Mouse (Mus musculus): ENCODE results near the gene 3110009E18Rik.

The 3110009E18Rik gene

GRCm38 (mm10) chr1:120105556-120105959, 15.4 kb upstream of the 3110009E18Rik start:
- no peak for DNase-seq

GRCm38 (mm10) chr1:120109741-120110432, 11.1 kb upstream of the 3110009E18Rik start:
- DNase-seq, result no peak

GRCm38 (mm10) chr1:120111766-120112165, 9.2 kb upstream of the 3110009E18Rik start:
- DNase-seq, result no peak

GRCm38 (mm10) chr1:120112251-120113187, 8.5 kb upstream of the 3110009E18Rik start:
- no peak for DNase-seq

- DNase-seq, result peak; percentile 82 to 85
Measured at GRCm38 (mm10) chr1:120115671-120116081, 5.3 kb upstream of the 3110009E18Rik start.

GRCm38 (mm10) chr1:120116106-120116505, 4.9 kb upstream of the 3110009E18Rik start:
- peak; percentile 21 to 48 for DNase-seq

- no peak for DNase-seq
Measured at GRCm38 (mm10) chr1:120118854-120119253, 2.1 kb upstream of the 3110009E18Rik start.

- DNase-seq, result peak; percentile 19 to 29
Measured at GRCm38 (mm10) chr1:120119389-120119788, 1.6 kb upstream of the 3110009E18Rik start.

GRCm38 (mm10) chr1:120120141-120120968, 632 bp upstream of the 3110009E18Rik start:
- DNase-seq, result peak in 1 of 2 experiments; percentile 61

GRCm38 (mm10) chr1:120121930-120122530, 1.0 kb downstream of the 3110009E18Rik start:
- DNase-seq, result no peak

- DNase-seq, result no peak
Measured at GRCm38 (mm10) chr1:120122634-120123383, 1.8 kb downstream of the 3110009E18Rik start.

- DNase-seq, result no peak
Measured at GRCm38 (mm10) chr1:120124839-120125238, 3.9 kb downstream of the 3110009E18Rik start.

GRCm38 (mm10) chr1:120125471-120125870, 4.5 kb downstream of the 3110009E18Rik start:
- no peak for DNase-seq

GRCm38 (mm10) chr1:120126318-120126717, 5.3 kb downstream of the 3110009E18Rik start:
- no peak for DNase-seq

GRCm38 (mm10) chr1:120132376-120132775, 11.4 kb downstream of the 3110009E18Rik start:
- no peak for DNase-seq

- DNase-seq, result peak; percentile 26 to 60
Measured at GRCm38 (mm10) chr1:120135934-120136786, 15.2 kb downstream of the 3110009E18Rik start.

GRCm38 (mm10) chr1:120138923-120139540, 18.0 kb downstream of the 3110009E18Rik start:
- no peak for DNase-seq

GRCm38 (mm10) chr1:120140144-120140693, 19.2 kb downstream of the 3110009E18Rik start:
- DNase-seq, result no peak

GRCm38 (mm10) chr1:120142551-120142950, 21.6 kb downstream of the 3110009E18Rik start:
- DNase-seq, result peak; percentile 84 to 89

All from cerebellum, postnatal 25 days (tissue).